In genomic region chr6:90550161-90550912, GRCm38 (mm10) we compare ENCODE assay signal across 8 mouse cellular contexts. TPM values are rescaled to one million over a fixed set of nuclear protein-coding genes. Genes with fewer than 3 reads are reported as not detected.
DNase-seq lines count a peak whose midpoint lies in the region; ATAC-seq and TF ChIP-seq lines count a peak whose summit lies in the region.

No protein-coding gene starts in this region.

- no peak overlapping the region for H3K9ac ChIP-seq in neural tube, embryonic 14.5 days (replicated peaks; ENCODE audit: low read depth, low read length)

- ATAC-seq in neural tube, embryonic 14.5 days (ENCODE audit: low read depth), result peak; percentile 84

- no peaks in the 10 kb centered on the region for H3K27me3 ChIP-seq in kidney, adult 2 months (replicated peaks; ENCODE audit: control insufficient read depth, insufficient read depth, low read length)
- no peaks in the 10 kb centered on the region for H3K27me3 ChIP-seq in neural tube, embryonic 14.5 days (ENCODE audit: control insufficient read depth, insufficient read depth, low read length)

- peaks cover 37% of the 10 kb centered on the region for H3K4me1 ChIP-seq in kidney, adult 2 months (ENCODE audit: control insufficient read depth, insufficient read depth, low read length)
- H3K4me1 ChIP-seq in lung, adult 2 months (ENCODE audit: control insufficient read depth, insufficient read depth, low read length), result no peaks in the 10 kb centered on the region
- no peaks in the 10 kb centered on the region for H3K4me1 ChIP-seq in neural tube, embryonic 14.5 days (ENCODE audit: control insufficient read depth, insufficient read depth, low read length)

- H3K9me3 ChIP-seq in neural tube, embryonic 14.5 days (ENCODE audit: control insufficient read depth, low read length), result no peaks in the 10 kb centered on the region

- H3K27ac ChIP-seq in kidney, adult 2 months (ENCODE audit: insufficient read depth, low read depth, low read length), result peak overlapping the region; percentile 98
- H3K27ac ChIP-seq in neural tube, embryonic 14.5 days (ENCODE audit: low read depth, low read length), result no peak overlapping the region

- peak overlapping the region; percentile 74 for H3K4me3 ChIP-seq in kidney, adult 2 months (ENCODE audit: insufficient read depth, low read depth, low read length)
- H3K4me3 ChIP-seq in lung, adult 2 months (replicated peaks; ENCODE audit: extremely low read depth, low read depth, low read length), result peak overlapping the region; percentile 64
- peak overlapping the region; percentile 15; the same call in 1 of the 2 replicates for H3K4me3 ChIP-seq in neural tube, embryonic 14.5 days (ENCODE audit: low read depth, low read length)

- peak; percentile 98 for DNase-seq in heart, adult 11 months
- DNase-seq in heart, postnatal 14 days, result no peak
- peak; percentile 81 for DNase-seq in embryo, embryonic 10.5 days (ENCODE audit: low spot score)
- peak; percentile 34 for DNase-seq in gastrocnemius, postnatal 36 days
- peak; percentile 95 for DNase-seq in kidney, adult 2 months
- DNase-seq in lung, adult 2 months, result peak; percentile 58
- no peak for DNase-seq in spleen, adult 18-20 months

- TF ChIP-seq CTCF in kidney, adult 2 months (conservative IDR thresholded peaks at IDR 0.05; ENCODE audit: insufficient read depth, insufficient read length, low read depth, low read length), result no peak
- no peak for TF ChIP-seq CTCF in lung, adult 2 months (IDR thresholded peaks at IDR 0.05; ENCODE audit: insufficient read depth, low read length)

- TF ChIP-seq POLR2A in kidney, adult 2 months (IDR thresholded peaks at IDR 0.05; ENCODE audit: low read depth, low read length), result peak; percentile 85
- TF ChIP-seq POLR2A in lung, adult 2 months (IDR thresholded peaks at IDR 0.05; ENCODE audit: borderline replicate concordance, extremely low read depth, low read depth, low read length), result peak; percentile 53; the same call in 1 of the 2 replicates

- H3K36me3 ChIP-seq in kidney, adult 2 months (ENCODE audit: control insufficient read depth, insufficient read depth, low read length), result no peaks in the 10 kb centered on the region
- H3K36me3 ChIP-seq in neural tube, embryonic 14.5 days (ENCODE audit: control insufficient read depth, insufficient read depth, low read length), result no peaks in the 10 kb centered on the region

- H3K4me2 ChIP-seq in neural tube, embryonic 14.5 days (ENCODE audit: low read depth, low read length), result peak overlapping the region; percentile 29; the same call in 1 of the 2 replicates

- 15% methylated on average over 25 of the region's 25 CpGs for WGBS in kidney, adult 2 months
- WGBS in lung, adult 2 months, result 12% methylated on average over 25 of the region's 25 CpGs
- 17% methylated on average over 25 of the region's 25 CpGs for WGBS in neural tube, embryonic 14.5 days

- intact Hi-C loops in heart, postnatal 14 days (cut with DNase I), result no loop called here
- intact Hi-C loops in gastrocnemius, postnatal 36 days (cut with DNase I), result no loop called here

RNA-seq across cellular contexts. Expression of gene Slc41a3, which starts 54.2 kb away (rescaled TPM):
- total RNA-seq in heart, postnatal 14 days (2021), result 10 to 100 TPM; 45.1 to 46.8 TPM
- 10 to 100 TPM; 61.5 to 75.4 TPM for total RNA-seq in gastrocnemius, postnatal 36 days (2021)
- 6.3 and 8.0 TPM in 2 replicates for polyA plus RNA-seq in kidney, adult 2 months (2012; rRNA removed)
- polyA plus RNA-seq in lung, adult 2 months (2012; rRNA removed), result 11.1 and 13.8 TPM in 2 replicates
- 7.1 and 8.1 TPM in 2 replicates for polyA plus RNA-seq in neural tube, embryonic 14.5 days (2014; fragmentation: Nextera tagmentation; extraction: Ambion mirVana)

Comparison
In these comparisons a context has a peak if more than half of its experiments do, and no peak if none do; other contexts are left out.
1. DNase-seq: peak in heart, adult 11 months (single experiment), embryo, embryonic 10.5 days (single experiment), gastrocnemius, postnatal 36 days (2 of 2), kidney, adult 2 months (single experiment) and lung, adult 2 months (single experiment); none in heart, postnatal 14 days (0 of 2) and spleen, adult 18-20 months (0 of 2).
2. H3K4me3 ChIP-seq: peak in every context shown above with its lines; median percentile 74 in kidney, adult 2 months; 64 in lung, adult 2 months; 15 in neural tube, embryonic 14.5 days.